Mouse (Mus musculus) hematopoietic stem cell, adult 5-6 weeks (primary cell): ENCODE measurements around the gene Pax5. TPM values are rescaled to one million over a fixed set of nuclear protein-coding genes. Genes with fewer than 3 reads are reported as not detected.
A peak's percentile ranks its signal among the peaks of the same experiment; 100 is the strongest.
"Not testable (repeated sequence)": the region's sequence is repeated elsewhere in the genome, so short reads cannot be mapped to it uniquely, and the experiment has no call there.

ENCODE experiments used
- ATAC-seq, 2 experiments: fragments of 125-278 bp in 1 of 2; replicated peaks in 1 of 2; 2 replicates each; pipeline ENCODE4 v1.8.0; 2016 to 2017; ENCODE audit warnings: inconsistent platforms in 2 of 2, mild to moderate bottlenecking in 2 of 2, moderate number of reproducible peaks in 2 of 2, low read depth in 1 of 2, moderate TSS enrichment in 1 of 2; ENCODE audit not compliant: low FRiP score in 2 of 2, poor library complexity in 2 of 2, severe bottlenecking in 2 of 2, insufficient read depth in 1 of 2, low TSS enrichment in 1 of 2
- total RNA-seq: library from RNA; stranded (forward); fragments of 172-1452, 232-1000 nt; gene quantifications from 2 replicates; pipeline ENCODE4 v1.2.3, GENCODE M21; 2017

Pax5 gene
- total RNA-seq: not detected in 2 replicates

DNA sequence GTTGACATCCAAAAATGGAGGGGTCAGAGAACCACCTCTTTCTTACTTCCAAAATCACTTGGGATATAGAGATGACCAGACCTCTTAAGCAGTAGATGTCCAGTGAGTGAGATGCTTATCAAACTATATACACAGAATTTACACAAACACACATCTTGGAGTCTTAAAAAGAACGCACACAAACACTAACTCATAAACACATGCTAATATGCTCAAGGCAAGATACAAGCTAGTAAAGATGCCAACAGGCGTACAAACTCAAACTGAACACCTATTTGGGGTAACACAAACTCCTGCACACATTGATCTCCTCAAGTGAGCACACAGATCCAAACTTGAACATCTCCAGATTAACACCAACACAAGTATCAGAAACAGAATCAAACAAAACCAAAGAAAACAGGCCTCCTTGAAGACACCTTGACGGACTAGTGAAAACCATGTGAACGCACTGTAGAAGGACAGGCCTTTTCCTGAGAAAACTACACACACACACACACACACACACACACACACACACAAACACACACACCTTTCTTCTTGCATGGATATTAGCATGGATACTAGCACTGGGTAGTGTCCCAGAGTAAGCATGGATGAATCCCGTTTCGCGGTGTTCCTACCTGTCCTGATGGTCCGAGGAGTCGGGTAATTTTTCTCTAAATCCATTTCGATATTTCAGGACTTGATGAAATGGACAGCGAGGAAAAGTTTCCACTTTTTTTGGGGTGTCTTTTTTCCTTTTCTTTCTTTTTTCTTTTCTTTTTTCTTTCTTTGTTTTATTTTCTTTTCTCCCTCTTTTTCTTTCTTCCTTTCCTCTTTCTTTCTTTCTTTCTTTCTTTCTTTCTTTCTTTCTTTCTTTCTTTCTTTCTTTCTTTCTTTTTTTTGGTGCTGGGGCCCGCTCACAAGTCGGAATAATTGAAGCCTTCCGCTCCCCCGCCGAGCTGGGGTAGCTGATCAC, at the start of gene Pax5:
Pax5 (minus strand) TSS at position 748 of the 961 bp plus-strand sequence.
- no peak for ATAC-seq

DNA sequence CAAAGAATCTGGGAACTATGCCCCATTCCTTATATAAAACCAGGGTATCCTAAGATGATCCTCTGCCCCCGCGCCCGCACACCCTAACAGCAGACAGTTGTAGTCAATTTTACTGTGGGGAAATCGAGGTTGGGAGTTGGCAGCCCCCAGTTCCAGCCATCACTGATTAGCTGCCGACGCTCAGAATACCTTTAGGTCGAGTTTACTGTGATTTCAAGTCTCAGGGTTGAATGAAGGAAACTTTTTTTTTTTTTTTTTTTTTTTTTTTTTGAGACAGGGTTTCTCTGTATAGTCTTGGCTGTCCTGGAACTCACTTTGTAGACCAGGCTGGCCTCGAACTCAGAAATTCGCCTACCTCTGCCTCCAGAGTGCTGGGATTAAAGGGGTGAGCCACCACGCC, 46.8 kb upstream of the Pax5 start:
- not testable (repeated sequence) for ATAC-seq

DNA sequence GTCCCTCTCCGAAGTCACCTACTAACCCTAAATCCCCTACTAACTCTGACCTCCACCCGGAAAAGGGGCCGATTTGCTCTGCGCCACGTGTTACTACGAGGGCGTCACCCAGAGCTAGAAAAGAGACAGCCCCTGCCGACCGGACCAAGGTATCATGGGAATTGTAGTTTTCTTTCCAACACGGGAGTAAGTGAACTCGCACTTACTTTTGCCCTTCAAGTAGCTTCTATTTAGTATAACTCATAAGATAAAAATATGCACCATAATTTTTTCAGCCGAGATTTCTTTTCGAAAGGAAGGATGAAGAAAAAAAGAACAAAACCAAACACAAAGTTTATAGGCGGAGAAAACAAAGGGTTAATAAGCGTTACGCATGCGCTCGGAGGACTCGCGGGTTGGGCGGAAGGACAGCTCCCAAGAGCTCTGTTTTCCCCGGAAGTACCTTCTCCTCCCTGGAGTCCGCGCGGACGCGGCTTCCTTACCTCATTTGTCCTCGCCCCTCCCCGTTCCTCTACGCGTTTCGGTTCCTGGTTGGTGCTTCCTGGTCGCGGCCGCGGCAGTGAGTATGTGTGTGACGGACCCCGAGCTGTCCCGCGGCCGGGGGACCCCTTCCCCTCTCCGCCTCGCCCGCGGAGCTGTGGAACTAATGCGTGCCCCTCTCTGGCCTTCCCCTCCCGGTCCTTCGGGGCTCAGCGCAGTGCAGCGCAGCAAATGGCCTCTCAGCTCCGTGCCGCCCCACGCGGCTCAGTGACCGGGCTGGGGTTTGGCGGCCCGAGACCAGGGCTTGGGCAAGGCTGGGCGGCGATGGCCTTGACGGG, 46.1 kb upstream of the Pax5 start:
- ATAC-seq: peak; percentile 95 to 96

- peak; percentile 43 to 54 for ATAC-seq
These were observed 45.4 kb upstream of the Pax5 start, which contains the start of gene Zcchc7 for GRCm38 (mm10) chr4:44755553-44756133. TSS of gene Zcchc7 (plus strand) at chr4:44755877.

GRCm38 (mm10) chr4:44740471-44740870, 30.2 kb upstream of the Pax5 start:
- ATAC-seq: no peak

DNA sequence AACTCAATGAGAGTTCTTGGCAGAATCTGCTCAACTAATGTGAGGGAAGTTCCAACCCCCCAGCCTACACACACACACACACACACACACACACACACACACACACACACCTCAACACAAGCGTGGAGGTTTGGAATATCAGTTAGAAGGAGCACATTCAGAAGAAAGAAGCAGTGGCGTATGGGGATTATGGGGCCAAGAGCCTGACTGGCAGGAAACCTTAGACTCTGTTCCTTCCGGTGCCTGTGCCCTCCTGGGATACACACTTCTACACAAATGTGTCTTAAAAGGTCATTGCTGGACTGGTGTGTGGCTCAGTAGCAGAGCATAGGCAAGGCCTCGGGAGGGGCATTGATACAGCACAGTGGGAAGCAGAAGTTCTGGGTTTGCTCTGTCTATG, 10.9 kb upstream of the Pax5 start:
- ATAC-seq: no peak

- ATAC-seq: no peak
These were observed 9.8 kb upstream of the Pax5 start for GRCm38 (mm10) chr4:44720046-44720445.

- no peak for ATAC-seq
These were observed 7.4 kb upstream of the Pax5 start for GRCm38 (mm10) chr4:44717676-44718075.

- no peak for ATAC-seq
These were observed 6.1 kb upstream of the Pax5 start for GRCm38 (mm10) chr4:44716391-44716790.

- ATAC-seq: no peak
These were observed 5.4 kb upstream of the Pax5 start for GRCm38 (mm10) chr4:44715621-44716160.

DNA sequence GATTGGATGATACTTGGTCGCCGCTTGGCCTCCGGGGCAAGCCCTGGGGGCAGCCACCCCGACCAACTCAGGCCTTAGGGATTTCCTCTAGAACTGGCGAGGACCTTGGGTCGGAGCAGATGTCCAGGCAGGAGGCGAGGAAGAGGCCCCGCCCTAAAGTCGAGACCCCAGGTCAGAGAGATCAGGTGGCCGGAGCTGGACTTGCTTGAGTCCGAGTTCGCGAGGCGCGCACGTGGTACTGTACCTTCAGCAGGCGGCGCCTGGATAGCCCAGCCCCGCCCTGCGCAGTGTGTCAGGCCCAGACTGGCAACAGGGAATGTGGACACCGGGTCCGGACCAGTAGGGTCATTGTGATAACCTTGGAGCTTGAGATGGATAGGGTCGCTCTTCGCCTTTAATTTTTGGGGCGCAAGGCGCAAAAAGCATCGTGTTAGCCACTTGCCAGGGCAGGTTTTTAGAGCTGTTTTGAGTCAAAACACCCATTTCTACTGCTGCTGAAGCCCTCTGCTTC, 3.9 kb upstream of the Pax5 start:
- no peak for ATAC-seq

DNA sequence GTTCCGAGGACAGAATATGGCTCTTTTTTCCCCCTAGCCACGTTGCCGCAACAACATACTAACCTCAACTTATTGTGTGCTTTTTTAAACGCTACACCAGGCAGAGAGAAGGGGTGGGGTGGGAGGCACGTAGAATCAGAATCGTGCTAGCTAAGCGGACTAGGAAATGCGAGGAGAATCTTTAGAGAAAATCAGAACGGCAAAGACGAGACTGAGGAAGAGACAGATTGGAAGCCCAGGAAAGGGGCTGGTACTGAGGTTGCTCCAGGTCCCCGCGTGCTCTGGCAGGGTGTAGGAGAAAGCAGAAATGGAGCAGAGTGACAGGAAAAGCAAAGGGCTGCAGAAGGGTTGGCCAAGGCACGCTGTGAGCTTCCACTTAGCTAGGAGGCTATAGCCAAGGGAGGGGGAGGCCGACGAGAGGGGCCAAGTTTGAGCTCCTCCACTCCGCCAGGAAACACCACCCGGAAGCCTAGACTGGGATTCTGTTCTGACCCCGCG, 3.3 kb upstream of the Pax5 start:
- 0 out of 4 replicates have a peak, but pooled peaks of 1 of the 2 experiments have one; percentile 17 for ATAC-seq

DNA sequence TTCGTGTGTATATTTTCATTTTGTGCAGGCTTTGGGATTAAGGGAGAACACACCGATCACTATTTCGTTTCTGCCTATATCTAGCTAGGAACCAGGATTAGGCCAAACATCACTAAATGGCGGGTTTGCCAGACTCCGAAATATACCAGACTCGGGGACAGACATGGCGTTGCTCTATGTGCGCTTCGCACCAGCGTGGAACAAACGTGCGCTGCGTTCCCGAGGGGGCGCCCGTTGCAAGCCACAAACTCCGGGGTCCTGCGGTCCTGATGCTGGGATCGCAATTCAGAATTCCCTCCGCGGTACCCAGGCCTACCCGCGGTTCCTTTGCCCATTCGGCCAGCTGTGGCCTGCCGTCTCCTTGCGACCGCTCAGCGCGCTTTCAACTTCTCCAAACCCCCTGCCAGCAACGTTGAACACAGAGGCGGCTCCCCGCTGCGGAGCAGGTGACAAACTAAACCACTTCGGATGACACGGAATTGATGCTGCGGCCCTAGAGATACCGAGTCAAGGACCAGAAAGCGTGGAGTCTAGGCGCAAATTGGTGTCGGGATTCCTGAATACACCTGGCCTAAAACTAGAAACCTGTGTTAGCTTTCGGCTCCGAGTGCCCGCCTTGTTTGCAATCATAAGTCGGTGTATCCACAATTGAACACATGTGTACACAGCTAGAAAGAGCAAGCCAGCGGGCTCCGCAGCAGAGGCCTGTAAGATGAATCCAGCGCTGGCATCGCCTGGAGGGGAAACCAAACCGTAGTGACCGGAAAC, 2.7 kb upstream of the Pax5 start:
- peak in 1 of 2 experiments; percentile 18; a peak in 1 of 4 replicates for ATAC-seq

DNA sequence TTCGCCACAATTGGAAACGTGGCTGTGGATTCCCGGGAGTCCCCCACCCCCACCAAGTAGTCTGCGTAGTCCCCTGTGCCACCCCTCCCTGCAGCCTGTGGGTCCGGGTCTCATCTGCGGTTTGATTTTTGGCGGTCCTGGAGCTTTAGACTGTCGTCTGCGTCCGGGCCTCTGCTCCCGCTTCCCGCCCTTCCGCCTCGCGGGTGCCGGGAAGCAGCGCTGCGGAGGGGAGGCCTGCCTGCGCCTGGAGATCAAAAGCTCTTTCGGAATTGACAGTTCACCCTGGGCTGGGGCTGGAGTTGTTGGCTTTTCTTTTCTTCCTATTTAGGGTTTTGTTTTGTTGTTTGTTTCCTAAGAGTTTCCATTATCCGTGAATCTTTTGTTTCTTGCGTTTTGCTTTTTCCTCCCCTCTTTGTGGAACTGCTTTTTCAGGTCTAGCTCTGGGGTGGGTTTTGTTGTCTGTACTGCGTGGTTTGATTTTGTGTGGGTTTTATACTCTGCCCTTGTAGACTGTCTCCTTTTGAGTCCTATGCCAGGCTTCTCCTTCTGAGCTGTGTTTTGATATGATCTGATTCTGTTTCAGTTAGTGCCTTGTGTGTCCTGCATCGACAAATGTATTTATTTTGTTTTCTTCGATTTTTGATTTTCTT, 1.9 kb upstream of the Pax5 start:
- no peak for ATAC-seq

- no peak for ATAC-seq
These were observed 1.0 kb upstream of the Pax5 start for GRCm38 (mm10) chr4:44711136-44711900.
